Mouse (Mus musculus) gastrocnemius, postnatal 25 days (tissue): ENCODE measurements around the gene Zxdc. TPM values are rescaled to one million over a fixed set of nuclear protein-coding genes. Genes with fewer than 3 reads are reported as not detected.

ENCODE experiments used
- DNase-seq: peaks from one replicate; pipeline ENCODE4 v3.0.0; 2022
- total RNA-seq, 2 experiments: library from RNA; stranded (reverse); gene quantifications; 1 replicate in 1 of 2; 2 replicates in 1 of 2; pipeline ENCODE4 v1.2.3; 2021

The Zxdc gene
- total RNA-seq, 2 experiments from 2014 or later, result 11.3 to 13.8 TPM

- no peak for DNase-seq
These were observed 83.3 kb downstream of the Zxdc start for GRCm38 (mm10) chr6:90452603-90453002.

Other genes with a start within 250 kb of the Zxdc start
- gene Vmn1r51, start 246.9 kb upstream of the Zxdc start, total RNA-seq, result not detected
- gene Vmn1r52, start 194.7 kb upstream of the Zxdc start, total RNA-seq, result not detected
- gene V1ra8, start 166.7 kb upstream of the Zxdc start, total RNA-seq, result not detected
- gene Vmn1r53, start 145.1 kb upstream of the Zxdc start, total RNA-seq, result not detected
- not detected for gene Vmn1r54, start 123.2 kb upstream of the Zxdc start, total RNA-seq
- gene BC048671, start 68.3 kb upstream of the Zxdc start, total RNA-seq, result not detected
- under 1 TPM in 1 of 2 experiments, not detected in 1; 0.38 TPM for gene Chst13, start 44.3 kb upstream of the Zxdc start, total RNA-seq
- not detected for gene Uroc1, start 36.2 kb upstream of the Zxdc start, total RNA-seq
- 1 to 10 TPM; 1.0 to 1.1 TPM for gene Cfap100, start 59.3 kb downstream of the Zxdc start, total RNA-seq
- gene Klf15, start 93.1 kb downstream of the Zxdc start, total RNA-seq, result 10 to 100 TPM; 29.8 to 33.3 TPM
- 1 to 10 TPM; 5.0 to 7.6 TPM for gene Aldh1l1, start 116.9 kb downstream of the Zxdc start, total RNA-seq
- gene Slc41a3, start 235.2 kb downstream of the Zxdc start, total RNA-seq, result 10 to 100 TPM; 58.4 to 76.2 TPM